Mouse (Mus musculus): ENCODE measurements around the gene Olfr12. TPM values are rescaled to one million over a fixed set of nuclear protein-coding genes. Genes with fewer than 3 reads are reported as not detected.
A peak's percentile ranks its signal among the peaks of the same experiment; 100 is the strongest.

The Olfr12 gene
- not detected for total RNA-seq (2021)

GRCm38 (mm10) chr1:92617488-92617887 lies at the start of gene Olfr12:
Gene Olfr12 (plus strand): TSS chr1:92617788.
- DNase-seq: no peak

- DNase-seq: no peak
Observed at GRCm38 (mm10) chr1:92571022-92571421, 46.6 kb upstream of the Olfr12 start, which contains the start of gene Olfr1413. Gene Olfr1413 (plus strand): TSS chr1:92571322.

- DNase-seq: no peak
Observed at GRCm38 (mm10) chr1:92585479-92585878, 32.1 kb upstream of the Olfr12 start, which contains the start of gene Olfr1412. Gene Olfr1412 (plus strand): TSS chr1:92585779.

- no peak for DNase-seq
Observed at GRCm38 (mm10) chr1:92594111-92594510, 23.5 kb upstream of the Olfr12 start, which contains the start of gene Olfr1411. Gene Olfr1411 (plus strand): TSS chr1:92594411.

GRCm38 (mm10) chr1:92596019-92596418 lies 21.6 kb upstream of the Olfr12 start:
- DNase-seq: no peak

- DNase-seq: no peak
Observed at GRCm38 (mm10) chr1:92605482-92605881, 12.1 kb upstream of the Olfr12 start, which contains the start of gene Olfr1410. Gene Olfr1410 (plus strand): TSS chr1:92605782.

GRCm38 (mm10) chr1:92607711-92608110 lies 9.9 kb upstream of the Olfr12 start:
- no peak for DNase-seq

- DNase-seq: peak in 1 of 2 experiments; percentile 56
Observed at GRCm38 (mm10) chr1:92611008-92611407, 6.6 kb upstream of the Olfr12 start.

- DNase-seq: no peak
Observed at GRCm38 (mm10) chr1:92613175-92613574, 4.4 kb upstream of the Olfr12 start.

- no peak for DNase-seq
Observed at GRCm38 (mm10) chr1:92614516-92614915, 3.1 kb upstream of the Olfr12 start.

GRCm38 (mm10) chr1:92616046-92616445 lies 1.5 kb upstream of the Olfr12 start:
- DNase-seq: no peak

- DNase-seq: no peak
Observed at GRCm38 (mm10) chr1:92618360-92618759, 772 bp downstream of the Olfr12 start.

GRCm38 (mm10) chr1:92628227-92628626 lies 10.6 kb downstream of the Olfr12 start:
- no peak for DNase-seq

GRCm38 (mm10) chr1:92632196-92632595 lies 14.6 kb downstream of the Olfr12 start:
- peak in 1 of 2 experiments; percentile 0 for DNase-seq

GRCm38 (mm10) chr1:92632948-92633347 lies 15.4 kb downstream of the Olfr12 start:
- DNase-seq: peak in 1 of 2 experiments; percentile 1

- peak in 1 of 2 experiments; percentile 21 for DNase-seq
Observed at GRCm38 (mm10) chr1:92633726-92634125, 16.1 kb downstream of the Olfr12 start.

- DNase-seq: no peak
Observed at GRCm38 (mm10) chr1:92634569-92634968, 17.0 kb downstream of the Olfr12 start.

- DNase-seq: peak in 1 of 2 experiments; percentile 33
Observed at GRCm38 (mm10) chr1:92634976-92635599, 17.5 kb downstream of the Olfr12 start.

GRCm38 (mm10) chr1:92636015-92636414 lies 18.4 kb downstream of the Olfr12 start:
- no peak for DNase-seq

GRCm38 (mm10) chr1:92636676-92637075 lies 19.1 kb downstream of the Olfr12 start:
- DNase-seq: no peak

- DNase-seq: no peak
Observed at GRCm38 (mm10) chr1:92637501-92638172, 20.0 kb downstream of the Olfr12 start.

- peak; percentile 67 to 79 for DNase-seq
Observed at GRCm38 (mm10) chr1:92638181-92638580, 20.6 kb downstream of the Olfr12 start.

- no peak for DNase-seq
Observed at GRCm38 (mm10) chr1:92638736-92639135, 21.1 kb downstream of the Olfr12 start.

- no peak for DNase-seq
Observed at GRCm38 (mm10) chr1:92640393-92640792, 22.8 kb downstream of the Olfr12 start.
